Mouse (Mus musculus): ENCODE measurements around the gene Olfr596. TPM values are rescaled to one million over a fixed set of nuclear protein-coding genes. Genes with fewer than 3 reads are reported as not detected.
"Not testable (repeated sequence)": the region's sequence is repeated elsewhere in the genome, so short reads cannot be mapped to it uniquely, and the experiment has no call there.

Olfr596 gene
- total RNA-seq (2014; rRNA removed) = not detected in 2 replicates
- polyA plus RNA-seq (2015; fragmentation: Nextera tagmentation; extraction: Ambion mirVana) = not detected in 2 replicates

- not testable (repeated sequence) for H3K4me3 ChIP-seq (ENCODE audit: low read length); H3K27ac ChIP-seq; H3K4me2 ChIP-seq (ENCODE audit: low read depth, low read length); H3K9ac ChIP-seq (replicated peaks; ENCODE audit: low read length); ATAC-seq; H3K36me3 ChIP-seq (ENCODE audit: insufficient read depth, low read length); H3K9me3 ChIP-seq (ENCODE audit: low read length); H3K4me1 ChIP-seq (ENCODE audit: insufficient read depth, low read length); DNase-seq (ENCODE audit: low spot score); H3K27me3 ChIP-seq (ENCODE audit: insufficient read depth, low read length)
- WGBS = 79% methylated on average over 2 of the region's 2 CpGs
Observed at GRCm38 (mm10) chr7:103305348-103305747, at the start of gene Olfr596. TSS of gene Olfr596 (plus strand) at chr7:103305648.

DNA sequence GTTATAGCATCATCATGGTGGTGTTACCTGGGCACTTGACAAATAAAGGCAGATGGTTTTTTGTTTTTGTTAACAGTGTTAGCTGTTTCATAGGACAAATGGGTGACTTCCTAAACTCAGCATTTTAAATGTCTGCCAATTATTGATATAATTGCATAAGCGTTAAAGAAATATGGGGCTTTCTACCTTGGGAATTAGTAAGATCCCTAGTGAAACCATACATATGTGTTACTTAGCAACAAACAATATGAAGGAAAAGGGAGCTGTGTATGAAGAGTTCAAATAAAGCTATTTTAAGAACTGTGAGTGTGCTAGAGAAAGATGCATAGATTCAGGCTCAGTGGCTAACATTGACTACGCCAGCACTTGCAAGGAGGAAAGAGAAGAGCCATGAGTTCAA lies 10.6 kb downstream of the Olfr596 start, which contains the start of gene Olfr597:
TSS of gene Olfr597 (plus strand) at position 301 of the 400 bp plus-strand sequence.
- H3K36me3 ChIP-seq (ENCODE audit: insufficient read depth, low read length); H3K4me3 ChIP-seq (ENCODE audit: low read length); H3K9ac ChIP-seq (replicated peaks; ENCODE audit: low read length); H3K27ac ChIP-seq; DNase-seq (ENCODE audit: low spot score); H3K4me1 ChIP-seq (ENCODE audit: insufficient read depth, low read length); H3K27me3 ChIP-seq (ENCODE audit: insufficient read depth, low read length); H3K4me2 ChIP-seq (ENCODE audit: low read depth, low read length); ATAC-seq; H3K9me3 ChIP-seq (ENCODE audit: low read length): not testable (repeated sequence)
- 85% methylated on average over 2 of the region's 2 CpGs for WGBS

- ATAC-seq (no peak), DNase-seq (ENCODE audit: low spot score) (no peak)
- Histone ChIP-seq H3K36me3 (ENCODE audit: insufficient read depth, low read length) (no peaks in the 10 kb centered on the region), H3K4me3 (ENCODE audit: low read length) (no peak within 1 kb of the TSS), H3K4me2 (ENCODE audit: low read depth, low read length) (no peak within 1 kb of the TSS), H3K27ac (no peak within 1 kb of the TSS), H3K4me1 (ENCODE audit: insufficient read depth, low read length) (no peaks in the 10 kb centered on the region), H3K27me3 (ENCODE audit: insufficient read depth, low read length) (no peaks in the 10 kb centered on the region), H3K9ac (replicated peaks; ENCODE audit: low read length) (no peak within 1 kb of the TSS), H3K9me3 (ENCODE audit: low read length) (no peaks in the 10 kb centered on the region)
- TF ChIP-seq CTCF (IDR thresholded peaks at IDR 0.05; ENCODE audit: low read depth) = no peak
Observed at GRCm38 (mm10) chr7:103323268-103323667, 17.8 kb downstream of the Olfr596 start, which contains the start of gene Olfr598. TSS of gene Olfr598 (plus strand) at chr7:103323568.

DNA sequence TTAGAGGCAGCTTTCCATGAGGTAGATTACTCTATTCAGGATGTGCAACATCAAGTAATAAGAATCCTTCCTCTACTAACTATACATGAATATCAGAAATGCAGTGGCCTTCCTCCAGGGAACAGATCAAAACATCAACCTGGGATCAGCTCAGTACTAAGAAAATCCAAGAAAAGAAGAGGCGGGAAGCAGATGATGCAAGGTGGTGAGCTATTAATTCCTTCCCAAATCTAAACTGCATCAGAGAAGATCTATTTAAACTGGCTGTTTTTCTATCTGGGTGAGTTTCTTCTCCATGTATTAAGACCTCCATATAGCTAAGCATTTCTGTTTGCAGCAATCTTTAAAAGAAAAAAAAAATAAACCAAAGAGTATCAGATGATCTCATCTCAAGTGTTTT lies 30.2 kb downstream of the Olfr596 start, which contains the start of gene Olfr599:
TSS of gene Olfr599 (plus strand) at position 301 of the 400 bp plus-strand sequence.
- Histone ChIP-seq H3K9ac (replicated peaks; ENCODE audit: low read length) (no peak within 1 kb of the TSS), H3K4me3 (ENCODE audit: low read length) (no peak within 1 kb of the TSS), H3K27me3 (ENCODE audit: insufficient read depth, low read length) (no peaks in the 10 kb centered on the region), H3K9me3 (ENCODE audit: low read length) (no peaks in the 10 kb centered on the region), H3K36me3 (ENCODE audit: insufficient read depth, low read length) (no peaks in the 10 kb centered on the region), H3K27ac (no peak within 1 kb of the TSS), H3K4me1 (ENCODE audit: insufficient read depth, low read length) (no peaks in the 10 kb centered on the region), H3K4me2 (ENCODE audit: low read depth, low read length) (no peak within 1 kb of the TSS)
- 93% methylated on average over 1 of the region's 1 CpGs for WGBS
- no peak for TF ChIP-seq CTCF (IDR thresholded peaks at IDR 0.05; ENCODE audit: low read depth)
- no peak for ATAC-seq
- no peak for DNase-seq (ENCODE audit: low spot score)

GRCm38 (mm10) chr7:103349569-103349968 lies 44.1 kb downstream of the Olfr596 start, which contains the start of gene Olfr600:
TSS of gene Olfr600 (minus strand) at chr7:103349669.
- H3K4me2 ChIP-seq (ENCODE audit: low read depth, low read length) = no peak within 1 kb of the TSS
- no peak within 1 kb of the TSS for H3K9ac ChIP-seq (replicated peaks; ENCODE audit: low read length)
- H3K36me3 ChIP-seq (ENCODE audit: insufficient read depth, low read length) = no peaks in the 10 kb centered on the region
- H3K9me3 ChIP-seq (ENCODE audit: low read length) = no peaks in the 10 kb centered on the region
- H3K4me1 ChIP-seq (ENCODE audit: insufficient read depth, low read length) = no peaks in the 10 kb centered on the region
- H3K27ac ChIP-seq = no peak within 1 kb of the TSS
- ATAC-seq = no peak
- no peak for TF ChIP-seq CTCF (IDR thresholded peaks at IDR 0.05; ENCODE audit: low read depth)
- no peaks in the 10 kb centered on the region for H3K27me3 ChIP-seq (ENCODE audit: insufficient read depth, low read length)
- DNase-seq (ENCODE audit: low spot score) = no peak
- H3K4me3 ChIP-seq (ENCODE audit: low read length) = no peak within 1 kb of the TSS

Small RNAs within 50 kb of the gene (microRNA-seq; reads per million reads assigned to microRNA genes)
- gene Gm23550 = 0 reads per million in 2 experiments
- 0 reads per million in 2 experiments for gene Gm25171

Other genes with a start within 250 kb of the Olfr596 start
- gene Olfr584, start 223.8 kb upstream of the Olfr596 start, total RNA-seq (2014; rRNA removed) = not detected in 2 replicates
- gene Olfr584, start 223.8 kb upstream of the Olfr596 start, polyA plus RNA-seq (2015; fragmentation: Nextera tagmentation; extraction: Ambion mirVana) = not detected in 2 replicates
- gene Olfr585, start 207.9 kb upstream of the Olfr596 start, total RNA-seq (2014; rRNA removed) = not detected in 2 replicates
- gene Olfr585, start 207.9 kb upstream of the Olfr596 start, polyA plus RNA-seq (2015; fragmentation: Nextera tagmentation; extraction: Ambion mirVana) = not detected in 2 replicates
- not detected in 2 replicates for gene Olfr586, start 180.0 kb upstream of the Olfr596 start, total RNA-seq (2014; rRNA removed)
- gene Olfr586, start 180.0 kb upstream of the Olfr596 start, polyA plus RNA-seq (2015; fragmentation: Nextera tagmentation; extraction: Ambion mirVana) = not detected in 2 replicates
- not detected in 2 replicates for gene Olfr588-ps1, start 164.8 kb upstream of the Olfr596 start, total RNA-seq (2014; rRNA removed)
- gene Olfr588-ps1, start 164.8 kb upstream of the Olfr596 start, polyA plus RNA-seq (2015; fragmentation: Nextera tagmentation; extraction: Ambion mirVana) = not detected in 2 replicates
- not detected in 2 replicates for gene Olfr589, start 149.3 kb upstream of the Olfr596 start, total RNA-seq (2014; rRNA removed)
- not detected in 2 replicates for gene Olfr589, start 149.3 kb upstream of the Olfr596 start, polyA plus RNA-seq (2015; fragmentation: Nextera tagmentation; extraction: Ambion mirVana)
- not detected in 2 replicates for gene Olfr591, start 127.3 kb upstream of the Olfr596 start, total RNA-seq (2014; rRNA removed)
- gene Olfr591, start 127.3 kb upstream of the Olfr596 start, polyA plus RNA-seq (2015; fragmentation: Nextera tagmentation; extraction: Ambion mirVana) = not detected in 2 replicates
- gene Olfr592, start 120.8 kb upstream of the Olfr596 start, total RNA-seq (2014; rRNA removed) = not detected in 2 replicates
- gene Olfr592, start 120.8 kb upstream of the Olfr596 start, polyA plus RNA-seq (2015; fragmentation: Nextera tagmentation; extraction: Ambion mirVana) = not detected in 2 replicates
- not detected in 2 replicates for gene Olfr593, start 93.8 kb upstream of the Olfr596 start, total RNA-seq (2014; rRNA removed)
- not detected in 2 replicates for gene Olfr593, start 93.8 kb upstream of the Olfr596 start, polyA plus RNA-seq (2015; fragmentation: Nextera tagmentation; extraction: Ambion mirVana)
- gene Olfr594, start 88.7 kb upstream of the Olfr596 start, total RNA-seq (2014; rRNA removed) = not detected in 2 replicates
- gene Olfr594, start 88.7 kb upstream of the Olfr596 start, polyA plus RNA-seq (2015; fragmentation: Nextera tagmentation; extraction: Ambion mirVana) = not detected in 2 replicates
- not detected in 2 replicates for gene Usp17ld, start 53.1 kb upstream of the Olfr596 start, total RNA-seq (2014; rRNA removed)
- gene Usp17ld, start 53.1 kb upstream of the Olfr596 start, polyA plus RNA-seq (2015; fragmentation: Nextera tagmentation; extraction: Ambion mirVana) = not detected in 2 replicates
- gene Olfr597, start 10.7 kb downstream of the Olfr596 start, total RNA-seq (2014; rRNA removed) = not detected in 2 replicates
- not detected in 2 replicates for gene Olfr597, start 10.7 kb downstream of the Olfr596 start, polyA plus RNA-seq (2015; fragmentation: Nextera tagmentation; extraction: Ambion mirVana)
- gene Olfr598, start 17.9 kb downstream of the Olfr596 start, total RNA-seq (2014; rRNA removed) = not detected in 2 replicates
- not detected in 2 replicates for gene Olfr598, start 17.9 kb downstream of the Olfr596 start, polyA plus RNA-seq (2015; fragmentation: Nextera tagmentation; extraction: Ambion mirVana)
- not detected in 2 replicates for gene Olfr599, start 30.3 kb downstream of the Olfr596 start, total RNA-seq (2014; rRNA removed)
- not detected in 2 replicates for gene Olfr599, start 30.3 kb downstream of the Olfr596 start, polyA plus RNA-seq (2015; fragmentation: Nextera tagmentation; extraction: Ambion mirVana)
- not detected in 2 replicates for gene Olfr600, start 44.0 kb downstream of the Olfr596 start, total RNA-seq (2014; rRNA removed)
- not detected in 2 replicates for gene Olfr600, start 44.0 kb downstream of the Olfr596 start, polyA plus RNA-seq (2015; fragmentation: Nextera tagmentation; extraction: Ambion mirVana)
- not detected in 2 replicates for gene Olfr601, start 57.0 kb downstream of the Olfr596 start, total RNA-seq (2014; rRNA removed)
- not detected in 2 replicates for gene Olfr601, start 57.0 kb downstream of the Olfr596 start, polyA plus RNA-seq (2015; fragmentation: Nextera tagmentation; extraction: Ambion mirVana)
- not detected in 2 replicates for gene Olfr603, start 80.5 kb downstream of the Olfr596 start, total RNA-seq (2014; rRNA removed)
- gene Olfr603, start 80.5 kb downstream of the Olfr596 start, polyA plus RNA-seq (2015; fragmentation: Nextera tagmentation; extraction: Ambion mirVana) = not detected in 2 replicates
- gene Usp17lc, start 109.4 kb downstream of the Olfr596 start, total RNA-seq (2014; rRNA removed) = not detected in 2 replicates
- not detected in 2 replicates for gene Usp17lc, start 109.4 kb downstream of the Olfr596 start, polyA plus RNA-seq (2015; fragmentation: Nextera tagmentation; extraction: Ambion mirVana)
- gene Olfr605, start 139.8 kb downstream of the Olfr596 start, total RNA-seq (2014; rRNA removed) = not detected in 2 replicates
- gene Olfr605, start 139.8 kb downstream of the Olfr596 start, polyA plus RNA-seq (2015; fragmentation: Nextera tagmentation; extraction: Ambion mirVana) = not detected in 2 replicates
- not detected in 2 replicates for gene Olfr606, start 143.4 kb downstream of the Olfr596 start, total RNA-seq (2014; rRNA removed)
- gene Olfr606, start 143.4 kb downstream of the Olfr596 start, polyA plus RNA-seq (2015; fragmentation: Nextera tagmentation; extraction: Ambion mirVana) = not detected in 2 replicates
- gene Olfr607, start 158.5 kb downstream of the Olfr596 start, total RNA-seq (2014; rRNA removed) = not detected in 2 replicates
- not detected in 2 replicates for gene Olfr607, start 158.5 kb downstream of the Olfr596 start, polyA plus RNA-seq (2015; fragmentation: Nextera tagmentation; extraction: Ambion mirVana)
- gene Olfr608, start 164.2 kb downstream of the Olfr596 start, total RNA-seq (2014; rRNA removed) = not detected in 2 replicates
- gene Olfr608, start 164.2 kb downstream of the Olfr596 start, polyA plus RNA-seq (2015; fragmentation: Nextera tagmentation; extraction: Ambion mirVana) = not detected in 2 replicates
- gene Olfr609, start 192.4 kb downstream of the Olfr596 start, total RNA-seq (2014; rRNA removed) = not detected in 2 replicates
- not detected in 2 replicates for gene Olfr609, start 192.4 kb downstream of the Olfr596 start, polyA plus RNA-seq (2015; fragmentation: Nextera tagmentation; extraction: Ambion mirVana)
- gene Olfr610, start 206.5 kb downstream of the Olfr596 start, total RNA-seq (2014; rRNA removed) = not detected in 2 replicates
- gene Olfr610, start 206.5 kb downstream of the Olfr596 start, polyA plus RNA-seq (2015; fragmentation: Nextera tagmentation; extraction: Ambion mirVana) = not detected in 2 replicates
- not detected in 2 replicates for gene Olfr611, start 215.2 kb downstream of the Olfr596 start, total RNA-seq (2014; rRNA removed)
- gene Olfr611, start 215.2 kb downstream of the Olfr596 start, polyA plus RNA-seq (2015; fragmentation: Nextera tagmentation; extraction: Ambion mirVana) = not detected in 2 replicates
- gene Olfr612, start 237.1 kb downstream of the Olfr596 start, total RNA-seq (2014; rRNA removed) = not detected in 2 replicates
- gene Olfr612, start 237.1 kb downstream of the Olfr596 start, polyA plus RNA-seq (2015; fragmentation: Nextera tagmentation; extraction: Ambion mirVana) = not detected in 2 replicates
- gene Olfr613, start 242.4 kb downstream of the Olfr596 start, total RNA-seq (2014; rRNA removed) = not detected in 2 replicates
- gene Olfr613, start 242.4 kb downstream of the Olfr596 start, polyA plus RNA-seq (2015; fragmentation: Nextera tagmentation; extraction: Ambion mirVana) = not detected in 2 replicates